ENCODE assay signal across 8 mouse cellular contexts in the genomic region with DNA sequence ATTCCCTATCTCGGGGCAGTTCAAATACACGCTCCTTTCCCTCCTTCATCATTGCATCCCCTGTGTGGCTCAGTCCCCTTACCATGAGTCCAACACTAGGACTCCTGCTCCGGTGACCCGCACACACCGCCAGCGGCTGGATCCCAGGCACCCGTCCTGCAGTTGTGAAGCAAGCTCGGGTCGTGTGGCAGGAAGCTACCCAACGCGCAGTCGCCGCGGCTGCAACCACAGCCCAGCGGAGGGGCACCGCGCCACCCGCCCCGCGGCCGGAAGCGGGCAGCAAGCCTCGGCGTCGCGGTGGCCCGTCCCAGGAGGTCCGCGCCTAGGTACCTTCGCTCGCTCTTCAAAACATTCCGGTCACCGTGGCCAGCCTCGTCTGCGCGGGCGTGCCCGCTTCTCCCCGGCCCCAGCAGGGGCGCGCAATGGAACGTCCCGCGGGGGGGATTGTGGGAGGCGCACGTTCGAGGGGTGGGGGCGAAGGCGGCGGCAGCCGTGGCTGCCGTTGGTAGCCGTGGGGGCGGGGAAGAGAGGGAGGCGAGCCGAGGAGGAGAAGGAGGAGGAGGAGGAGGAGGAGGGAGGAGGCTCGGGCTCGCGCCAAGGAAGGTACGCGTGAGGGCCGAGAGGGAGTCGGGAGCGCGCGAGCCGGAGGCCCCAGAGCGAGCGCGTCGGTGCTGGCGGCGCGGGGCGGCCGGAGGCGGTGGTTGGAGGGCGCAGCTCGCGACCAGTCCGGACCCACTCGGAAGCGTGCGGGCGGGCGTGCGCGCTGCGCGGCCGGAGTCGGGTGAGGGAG. TPM values are rescaled to one million over a fixed set of nuclear protein-coding genes. Genes with fewer than 3 reads are reported as not detected.
DNase-seq lines count a peak whose midpoint lies in the region; ATAC-seq and TF ChIP-seq lines count a peak whose summit lies in the region.

No protein-coding gene starts in this region.

- 0 out of 2 replicates have a peak, but pooled peaks cover 2% of the 10 kb centered on the region for H3K36me3 ChIP-seq in embryonic facial prominence, embryonic 10.5 days (replicated peaks)
- no peaks in the 10 kb centered on the region for H3K36me3 ChIP-seq in intestine, postnatal 0 days (ENCODE audit: control insufficient read depth, insufficient read depth)
- H3K36me3 ChIP-seq in limb, embryonic 10.5 days: peaks cover 3% of the 10 kb centered on the region
- no peaks in the 10 kb centered on the region for H3K36me3 ChIP-seq in midbrain, embryonic 12.5 days

- ATAC-seq in granulocyte monocyte progenitor cell, adult 5-6 weeks (replicated peaks; ENCODE audit: poor library complexity, severe bottlenecking): peak; percentile 64
- ATAC-seq in intestine, postnatal 0 days: peak; percentile 88
- ATAC-seq in midbrain, embryonic 12.5 days (ENCODE audit: low FRiP score, low read depth): peak; percentile 93

- peak overlapping the region; percentile 84 for H3K4me2 ChIP-seq in intestine, postnatal 0 days (replicated peaks; ENCODE audit: low read depth)
- H3K4me2 ChIP-seq in midbrain, embryonic 12.5 days (replicated peaks): peak overlapping the region; percentile 73

- DNase-seq in layer of hippocampus, adult 11-12 months (ENCODE audit: low spot score): peak; percentile 85
- no peak for DNase-seq in layer of hippocampus, adult 9-10 months (ENCODE audit: low spot score)
- peak; percentile 95 for DNase-seq in embryonic facial prominence, embryonic 10.5 days (ENCODE audit: low spot score)
- DNase-seq in limb, embryonic 10.5 days (ENCODE audit: low spot score): peak; percentile 91
- peak; percentile 84 for DNase-seq in skeletal muscle tissue, adult 2 months (ENCODE audit: low read depth, low spot score)

- under 1% methylated on average over 91 of the region's 92 CpGs for WGBS in embryonic facial prominence, embryonic 10.5 days
- 1% methylated on average over 54 of the region's 92 CpGs for WGBS in intestine, postnatal 0 days
- WGBS in limb, embryonic 10.5 days: under 1% methylated on average over 74 of the region's 92 CpGs
- under 1% methylated on average over 67 of the region's 92 CpGs for WGBS in midbrain, embryonic 12.5 days

- H3K9me3 ChIP-seq in embryonic facial prominence, embryonic 10.5 days: no peaks in the 10 kb centered on the region
- H3K9me3 ChIP-seq in intestine, postnatal 0 days (ENCODE audit: control insufficient read depth): no peaks in the 10 kb centered on the region
- H3K9me3 ChIP-seq in limb, embryonic 10.5 days (replicated peaks): no peaks in the 10 kb centered on the region
- H3K9me3 ChIP-seq in midbrain, embryonic 12.5 days: no peaks in the 10 kb centered on the region

- peak overlapping the region; percentile 99 for H3K27ac ChIP-seq in embryonic facial prominence, embryonic 10.5 days (replicated peaks)
- H3K27ac ChIP-seq in intestine, postnatal 0 days (ENCODE audit: low read depth, low read length): peak overlapping the region; percentile 99
- H3K27ac ChIP-seq in limb, embryonic 10.5 days: peak overlapping the region; percentile 99
- H3K27ac ChIP-seq in midbrain, embryonic 12.5 days (replicated peaks): peak overlapping the region; percentile 99

- peak overlapping the region; percentile 94 for H3K4me3 ChIP-seq in embryonic facial prominence, embryonic 10.5 days
- H3K4me3 ChIP-seq in intestine, postnatal 0 days (ENCODE audit: low read depth, low read length): peak overlapping the region; percentile 72
- peak overlapping the region; percentile 89 for H3K4me3 ChIP-seq in limb, embryonic 10.5 days
- H3K4me3 ChIP-seq in midbrain, embryonic 12.5 days: peak overlapping the region; percentile 90

- no peaks in the 10 kb centered on the region for H3K27me3 ChIP-seq in embryonic facial prominence, embryonic 10.5 days (replicated peaks; ENCODE audit: low read depth, poor library complexity, severe bottlenecking)
- no peaks in the 10 kb centered on the region for H3K27me3 ChIP-seq in intestine, postnatal 0 days (replicated peaks; ENCODE audit: control insufficient read depth, insufficient read depth, low read length)
- H3K27me3 ChIP-seq in limb, embryonic 10.5 days (ENCODE audit: low read depth, poor library complexity, severe bottlenecking): no peaks in the 10 kb centered on the region
- H3K27me3 ChIP-seq in midbrain, embryonic 12.5 days: no peaks in the 10 kb centered on the region

- peaks cover 35% of the 10 kb centered on the region for H3K4me1 ChIP-seq in embryonic facial prominence, embryonic 10.5 days
- 0 out of 2 replicates have a peak, but pooled peaks cover 7% of the 10 kb centered on the region for H3K4me1 ChIP-seq in intestine, postnatal 0 days (replicated peaks; ENCODE audit: control insufficient read depth, insufficient read depth, low read length)
- H3K4me1 ChIP-seq in limb, embryonic 10.5 days: peaks cover 28% of the 10 kb centered on the region
- peaks cover 32% of the 10 kb centered on the region for H3K4me1 ChIP-seq in midbrain, embryonic 12.5 days

- peak; percentile 41 for TF ChIP-seq CTCF in intestine, postnatal 0 days (IDR thresholded peaks at IDR 0.05; ENCODE audit: low read depth)

- peak overlapping the region; percentile 86 for H3K9ac ChIP-seq in intestine, postnatal 0 days (ENCODE audit: low read depth, low read length)
- peak overlapping the region; percentile 94 for H3K9ac ChIP-seq in midbrain, embryonic 12.5 days (replicated peaks)

RNA-seq across cellular contexts. Expression of gene Ash1l, which starts 0.4 kb away (rescaled TPM):
- 14.9 and 16.3 TPM in 2 replicates for polyA plus RNA-seq in embryonic facial prominence, embryonic 10.5 days (2016; fragmentation: Nextera tagmentation; extraction: Ambion mirVana)
- total RNA-seq in granulocyte monocyte progenitor cell, adult 5-6 weeks (2014; fragmentation: Nextera tagmentation): 37.7 and 41.5 TPM in 2 replicates
- 17.0 and 23.5 TPM in 2 replicates for total RNA-seq in granulocyte monocyte progenitor cell, adult 5-6 weeks (2017)
- polyA plus RNA-seq in intestine, postnatal 0 days (2015; fragmentation: Nextera tagmentation; extraction: Ambion mirVana): 7.4 and 9.0 TPM in 2 replicates
- polyA plus RNA-seq in limb, embryonic 10.5 days (2016; fragmentation: Nextera tagmentation; extraction: Ambion mirVana): 13.4 and 17.3 TPM in 2 replicates
- 22.5 and 23.7 TPM in 2 replicates for polyA plus RNA-seq in midbrain, embryonic 12.5 days (2016; fragmentation: Nextera tagmentation; extraction: Ambion mirVana)

RNA-seq across cellular contexts. Expression of gene Dap3, which starts 1.0 kb away (rescaled TPM):
- polyA plus RNA-seq in embryonic facial prominence, embryonic 10.5 days (2016; fragmentation: Nextera tagmentation; extraction: Ambion mirVana): 142 and 145 TPM in 2 replicates
- 86.8 and 108 TPM in 2 replicates for total RNA-seq in granulocyte monocyte progenitor cell, adult 5-6 weeks (2014; fragmentation: Nextera tagmentation)
- total RNA-seq in granulocyte monocyte progenitor cell, adult 5-6 weeks (2017): 83.9 and 89.5 TPM in 2 replicates
- polyA plus RNA-seq in intestine, postnatal 0 days (2015; fragmentation: Nextera tagmentation; extraction: Ambion mirVana): 91.5 and 95.9 TPM in 2 replicates
- 160 and 173 TPM in 2 replicates for polyA plus RNA-seq in limb, embryonic 10.5 days (2016; fragmentation: Nextera tagmentation; extraction: Ambion mirVana)
- polyA plus RNA-seq in midbrain, embryonic 12.5 days (2016; fragmentation: Nextera tagmentation; extraction: Ambion mirVana): 124 and 137 TPM in 2 replicates

RNA-seq across cellular contexts. Expression of gene Msto1, which starts 36.2 kb away (rescaled TPM):
- polyA plus RNA-seq in embryonic facial prominence, embryonic 10.5 days (2016; fragmentation: Nextera tagmentation; extraction: Ambion mirVana): 63.0 and 64.9 TPM in 2 replicates
- total RNA-seq in granulocyte monocyte progenitor cell, adult 5-6 weeks (2014; fragmentation: Nextera tagmentation): 19.9 and 25.5 TPM in 2 replicates
- total RNA-seq in granulocyte monocyte progenitor cell, adult 5-6 weeks (2017): 27.6 and 29.4 TPM in 2 replicates
- polyA plus RNA-seq in intestine, postnatal 0 days (2015; fragmentation: Nextera tagmentation; extraction: Ambion mirVana): 20.7 and 22.4 TPM in 2 replicates
- 57.4 and 67.0 TPM in 2 replicates for polyA plus RNA-seq in limb, embryonic 10.5 days (2016; fragmentation: Nextera tagmentation; extraction: Ambion mirVana)
- 44.3 and 46.1 TPM in 2 replicates for polyA plus RNA-seq in midbrain, embryonic 12.5 days (2016; fragmentation: Nextera tagmentation; extraction: Ambion mirVana)
